Mouse (Mus musculus) erythroid progenitor cell, adult 5-6 weeks (primary cell): ENCODE data around the gene Pcnx. TPM values are rescaled to one million over a fixed set of nuclear protein-coding genes. Genes with fewer than 3 reads are reported as not detected.
"Not testable (repeated sequence)": the region's sequence is repeated elsewhere in the genome, so short reads cannot be mapped to it uniquely, and the experiment has no call there.

Experiments used
- ATAC-seq: replicated peaks from 2 replicates; pipeline ENCODE4 v1.8.0; 2016; ENCODE audit warnings: moderate number of reproducible peaks, mild to moderate bottlenecking, moderate TSS enrichment, inconsistent platforms; ENCODE audit not compliant: poor library complexity, low FRiP score, severe bottlenecking
- total RNA-seq, 2 experiments: library from RNA; stranded (forward) in 1 of 2; stranded (reverse) in 1 of 2; fragments of 150-400 nt in 1 of 2; fragments of 186-747, 209-891 nt in 1 of 2; gene quantifications; 2 replicates each; pipeline versions ENCODE4 v1.2.3 to v1.2.4; 2015 to 2017; ENCODE audit warnings: low replicate concordance in 2 of 2

Pcnx gene
- total RNA-seq, 2 experiments from 2014 or later: 6.6 to 15.5 TPM

GRCm38 (mm10) chr12:81934510-81934909 lies 74.7 kb downstream of the Pcnx start:
- no peak for ATAC-seq

GRCm38 (mm10) chr12:81936066-81936465 lies 76.2 kb downstream of the Pcnx start:
- no peak for ATAC-seq

GRCm38 (mm10) chr12:81941191-81941590 lies 81.4 kb downstream of the Pcnx start:
- no peak for ATAC-seq

GRCm38 (mm10) chr12:81943331-81944062 lies 83.7 kb downstream of the Pcnx start:
- ATAC-seq: no peak

DNA sequence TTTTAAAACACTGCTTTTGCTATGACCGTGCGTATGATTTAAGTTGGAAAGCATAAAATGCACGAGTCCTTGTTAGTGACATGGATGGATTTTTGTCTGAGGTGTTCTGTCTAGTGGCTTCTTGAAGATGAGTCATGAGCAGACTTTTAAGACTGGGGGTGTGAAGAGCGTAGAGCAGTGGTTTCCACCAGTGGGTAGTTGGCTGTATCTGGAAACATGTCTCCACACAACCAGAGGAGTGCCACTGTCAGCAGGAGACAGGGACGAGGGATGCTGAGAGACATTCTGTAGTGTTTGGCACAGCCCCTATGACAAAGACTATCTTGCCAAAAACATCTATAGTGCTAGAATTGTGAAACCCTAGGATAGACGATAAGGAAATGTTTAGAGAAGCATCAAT lies 89.2 kb downstream of the Pcnx start:
- ATAC-seq: no peak

DNA sequence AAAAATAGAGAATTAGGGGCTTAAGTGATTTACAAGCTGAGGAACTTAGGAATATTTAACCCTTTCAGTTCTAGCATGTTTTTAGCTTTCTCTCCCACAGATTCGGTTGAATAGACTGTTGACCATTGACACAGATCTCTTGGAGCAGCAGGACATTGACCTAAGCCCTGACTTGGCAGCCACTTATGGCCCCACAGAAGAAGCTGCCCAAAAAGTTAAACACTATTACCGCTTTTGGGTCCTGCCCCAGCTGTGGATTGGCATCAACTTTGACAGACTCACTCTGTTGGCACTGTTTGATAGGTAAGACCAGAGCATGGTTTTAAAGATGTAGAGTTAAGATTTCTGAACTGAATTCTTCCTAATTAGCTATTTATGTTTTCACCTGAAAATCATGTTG lies 90.2 kb downstream of the Pcnx start:
- ATAC-seq: no peak

GRCm38 (mm10) chr12:81958351-81958750 lies 98.5 kb downstream of the Pcnx start:
- ATAC-seq: no peak

DNA sequence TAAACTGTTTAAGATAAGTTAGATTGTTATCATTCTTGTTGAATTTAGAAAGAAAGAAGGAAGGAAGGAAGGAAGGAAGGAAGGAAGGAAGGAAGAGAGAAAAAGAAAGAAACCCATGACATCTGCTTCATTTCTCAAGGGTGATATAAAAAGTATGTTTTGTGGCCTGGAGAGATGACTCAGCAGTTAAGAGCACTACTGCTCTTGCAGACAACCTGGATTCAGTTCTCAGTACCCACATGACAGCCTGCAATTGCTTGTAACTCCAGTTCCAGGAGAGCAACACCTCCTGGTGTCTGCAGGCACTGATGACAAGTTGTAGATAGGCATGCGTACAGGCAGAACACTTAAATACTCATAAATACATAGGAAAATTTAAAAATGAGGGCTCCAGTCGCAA lies 105.6 kb downstream of the Pcnx start:
- no peak for ATAC-seq

- no peak for ATAC-seq
Measured at GRCm38 (mm10) chr12:81971042-81971883, 111.4 kb downstream of the Pcnx start.

DNA sequence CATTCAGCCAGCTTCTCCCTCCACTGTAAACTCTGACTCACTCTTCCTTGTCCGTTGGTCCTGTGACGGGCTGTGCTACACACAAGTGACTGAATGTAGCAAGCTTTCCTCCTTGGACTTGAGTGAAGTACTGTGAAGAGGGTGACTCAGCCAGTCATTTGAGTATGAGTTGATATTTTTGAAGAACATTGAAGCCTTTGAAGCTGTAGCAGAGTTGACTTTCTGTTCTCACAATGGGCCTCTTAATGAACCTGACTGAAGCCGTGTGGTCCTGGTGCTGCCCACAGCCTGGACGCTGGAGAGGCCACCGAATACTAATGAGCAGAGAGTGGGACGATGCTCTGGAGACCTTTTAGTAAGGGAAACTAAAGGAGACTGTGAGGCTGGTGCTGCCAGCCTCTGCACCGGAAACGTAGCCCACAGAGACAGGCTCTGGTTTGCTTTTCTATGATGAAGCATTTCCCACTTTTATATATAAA lies 112.1 kb downstream of the Pcnx start:
- no peak for ATAC-seq

DNA sequence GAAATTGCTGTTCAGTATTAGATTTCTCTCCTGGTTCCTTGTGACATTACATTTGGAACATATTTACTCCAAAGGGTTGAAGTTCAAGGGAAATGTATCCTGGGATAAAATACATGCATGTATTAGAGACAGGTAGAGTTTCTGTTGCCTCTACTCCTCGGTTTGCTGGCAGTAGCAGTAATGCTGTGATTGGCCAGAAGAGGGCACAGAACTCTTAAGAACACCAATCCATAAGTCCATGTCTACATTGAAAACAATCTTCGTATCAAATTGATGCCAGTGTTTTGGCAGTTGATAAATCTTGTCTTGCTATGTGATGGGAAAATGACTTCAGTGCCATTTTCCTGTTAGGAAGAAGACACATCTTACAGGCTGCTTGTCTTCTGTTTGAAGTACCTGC lies 115.0 kb downstream of the Pcnx start:
- ATAC-seq: no peak

GRCm38 (mm10) chr12:81977346-81977745 lies 117.5 kb downstream of the Pcnx start:
- no peak for ATAC-seq

GRCm38 (mm10) chr12:81979312-81979711 lies 119.5 kb downstream of the Pcnx start:
- ATAC-seq: no peak

DNA sequence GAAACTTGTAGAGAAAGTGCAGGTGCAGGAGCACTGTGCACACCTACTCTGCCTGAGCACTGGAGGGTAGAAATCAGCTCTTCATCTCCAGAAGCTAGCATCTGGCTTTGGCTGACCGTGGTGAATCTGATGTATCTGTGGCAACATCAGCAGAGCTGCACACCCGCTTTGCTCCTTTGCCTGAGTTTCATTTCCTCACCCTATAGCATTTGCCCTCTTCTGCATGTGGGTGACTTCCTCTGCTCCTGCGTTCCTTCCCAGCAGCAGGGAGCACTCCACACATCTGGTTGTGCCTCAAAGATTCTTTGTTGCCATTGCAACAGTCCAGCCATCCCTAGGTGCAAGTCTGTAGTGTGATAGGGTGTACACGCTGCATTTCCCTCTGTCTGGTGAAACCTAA lies 132.3 kb downstream of the Pcnx start:
- no peak for ATAC-seq

GRCm38 (mm10) chr12:81992996-81993395 lies 133.2 kb downstream of the Pcnx start:
- ATAC-seq: no peak

- ATAC-seq: no peak
Measured at GRCm38 (mm10) chr12:81994911-81995667, 135.3 kb downstream of the Pcnx start.

- ATAC-seq: no peak
Measured at GRCm38 (mm10) chr12:81996679-81997362, 137.0 kb downstream of the Pcnx start.

DNA sequence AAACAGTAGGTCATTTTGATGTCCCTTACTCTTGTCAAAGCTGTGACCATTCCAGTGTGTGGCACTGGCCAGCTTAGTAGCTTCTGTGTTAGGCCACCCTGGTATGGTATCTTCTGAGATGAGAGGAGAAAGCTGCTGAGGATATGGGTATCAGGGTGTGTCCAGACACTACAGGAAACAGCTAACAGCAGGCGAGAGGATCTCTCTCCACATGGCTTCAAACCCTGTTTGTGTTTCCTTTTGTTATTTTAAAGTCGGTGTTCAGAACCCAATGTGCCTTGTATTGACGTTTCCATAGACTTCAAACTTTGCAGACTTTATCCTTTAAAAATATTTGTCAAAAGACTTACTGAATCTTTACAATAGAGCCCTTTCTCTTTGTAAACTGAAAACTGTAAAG lies 137.7 kb downstream of the Pcnx start:
- no peak for ATAC-seq

DNA sequence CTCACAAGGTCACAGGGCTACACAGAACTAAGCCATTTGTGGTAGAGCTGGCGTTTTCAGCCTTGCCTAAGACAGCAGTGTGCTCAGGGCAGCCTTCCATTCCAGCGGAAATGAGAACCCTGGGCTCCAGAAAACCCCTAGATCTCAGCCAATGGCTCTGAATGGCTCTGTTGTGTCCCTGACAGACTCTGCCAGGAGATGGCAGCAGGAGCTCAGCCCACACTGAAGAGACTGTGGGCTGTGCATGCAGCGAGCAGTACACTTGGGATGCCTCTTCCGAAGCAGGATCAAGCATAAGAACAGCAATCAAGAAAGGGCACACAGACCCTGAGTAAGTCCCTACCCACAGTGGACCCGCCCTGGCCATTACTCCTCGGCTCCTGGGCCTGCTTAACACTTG lies 142.9 kb downstream of the Pcnx start:
- not testable (repeated sequence) for ATAC-seq
